ENCODE assay signal across 22 mouse cellular contexts in the genomic region with DNA sequence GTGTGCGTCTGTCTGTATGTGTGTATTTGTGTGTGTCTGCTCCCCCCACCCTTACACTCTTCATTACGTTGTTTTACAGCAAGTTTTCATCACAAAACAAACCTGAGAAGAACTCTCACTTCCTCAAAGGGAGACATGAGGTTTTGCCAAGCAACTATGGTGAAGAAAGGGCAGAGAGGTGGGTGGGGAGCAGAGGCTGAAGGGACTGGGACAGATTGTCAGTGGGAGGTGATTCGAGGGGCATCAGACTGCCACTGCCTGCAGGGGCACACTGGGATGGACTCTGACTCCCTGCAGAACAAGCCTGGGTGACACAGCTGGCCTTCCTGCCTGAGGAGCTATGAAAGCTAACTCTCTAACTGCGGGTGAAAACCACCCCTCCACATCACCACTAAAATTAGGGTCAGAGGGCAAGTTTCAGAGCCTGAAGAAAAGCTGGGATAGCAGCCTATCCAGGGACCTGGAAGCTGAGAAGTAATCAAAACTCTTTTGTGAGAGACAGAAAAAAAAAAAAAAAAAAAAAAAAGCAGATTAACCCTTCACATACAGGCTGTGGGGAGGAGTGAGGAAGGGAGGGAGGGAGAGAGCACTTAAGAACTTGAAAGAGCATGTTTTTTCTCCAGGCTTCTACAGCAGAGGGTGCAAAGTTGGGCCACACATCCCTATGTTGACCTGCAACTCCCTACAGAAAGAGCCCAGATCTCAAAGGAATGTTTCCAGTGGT. TPM values are rescaled to one million over a fixed set of nuclear protein-coding genes. Genes with fewer than 3 reads are reported as not detected.
DNase-seq lines count a peak whose midpoint lies in the region; ATAC-seq and TF ChIP-seq lines count a peak whose summit lies in the region.
"Had no signal": no experiment of that assay in that cellular context is flagged by ENCODE, and none has a peak within 500 bp of the region (broad histone marks: within the 10 kb centered on the region; RNA-seq: fewer than 3 reads in every experiment).

No protein-coding gene starts in this region.

- TF ChIP-seq POLR2A in MEL (IDR thresholded peaks at IDR 0.05; ENCODE audit: control insufficient read depth in 1 of 2, insufficient read depth in 1 of 2, low read depth in 1 of 2, low read length in 2 of 2, poor library complexity in 1 of 2) = no peak

- no peaks in the 10 kb centered on the region for H3K79me2 ChIP-seq in MEL (ENCODE audit: control insufficient read depth, insufficient read depth, low read length, poor library complexity)

- no peak overlapping the region for H3K9ac ChIP-seq in kidney, embryonic 15.5 days
- no peak overlapping the region for H3K9ac ChIP-seq in MEL (ENCODE audit: control insufficient read depth, low read depth, low read length, poor library complexity, severe bottlenecking)
- H3K9ac ChIP-seq: forebrain, embryonic 12.5 days; heart, embryonic 15.5 days; hindbrain, embryonic 12.5 days; liver, postnatal 0 days; neural tube, embryonic 12.5 days had no signal

- no peaks in the 10 kb centered on the region for H3K27me3 ChIP-seq in kidney, embryonic 15.5 days
- no peaks in the 10 kb centered on the region for H3K27me3 ChIP-seq in MEL (ENCODE audit: control insufficient read depth in 1 of 2, insufficient read depth in 2 of 2, low read length in 2 of 2)
- H3K27me3 ChIP-seq in embryonic facial prominence, embryonic 10.5 days (replicated peaks; ENCODE audit: low read depth, poor library complexity, severe bottlenecking) = no peaks in the 10 kb centered on the region
- no peaks in the 10 kb centered on the region for H3K27me3 ChIP-seq in megakaryocyte, embryonic 14.5 days (replicated peaks)
- H3K27me3 ChIP-seq: forebrain, embryonic 12.5 days; heart, embryonic 15.5 days; hindbrain, embryonic 12.5 days; neural tube, embryonic 12.5 days had no signal

- intact Hi-C loops in left cerebral cortex, postnatal 10 days (cut with DNase I) = no loop called here

- 25% methylated on average over 4 of the region's 4 CpGs for WGBS in kidney, embryonic 15.5 days
- 37% methylated on average over 4 of the region's 4 CpGs for WGBS in embryonic facial prominence, embryonic 10.5 days

- H3K27ac ChIP-seq in kidney, embryonic 15.5 days = no peak overlapping the region
- no peak overlapping the region for H3K27ac ChIP-seq in MEL (ENCODE audit: control insufficient read depth, low read depth, low read length)
- H3K27ac ChIP-seq in embryonic facial prominence, embryonic 10.5 days (replicated peaks) = peak overlapping the region; percentile 69; the same call in 1 of the 2 replicates
- H3K27ac ChIP-seq: forebrain, embryonic 12.5 days; heart, adult 2 months; heart, embryonic 15.5 days; hindbrain, embryonic 12.5 days; layer of hippocampus, adult 2 months; neural tube, embryonic 12.5 days had no signal

- 0 out of 2 replicates have a peak, but pooled peaks have one; percentile 43 for ATAC-seq in kidney, embryonic 15.5 days (replicated peaks; ENCODE audit: low FRiP score)
- ATAC-seq: liver, postnatal 0 days had no signal

- no peak for DNase-seq in kidney, postnatal 10 days
- no peak for DNase-seq in MEL (ENCODE audit: low read depth, low spot score)
- DNase-seq in embryonic facial prominence, embryonic 10.5 days (ENCODE audit: low spot score) = peak; percentile 50
- no peak for DNase-seq in retina, embryonic 14.5 days (ENCODE audit: low spot score)
- DNase-seq in spleen, postnatal 10 days (ENCODE audit: low spot score in 2 of 2) = no peak
- no peak for DNase-seq in left cerebral cortex, postnatal 10 days (ENCODE audit: extremely low spot score in 1 of 2, low spot score in 2 of 2)
- DNase-seq: adrenal gland, postnatal 36 days; cerebellum, adult 11-12 months; gastrocnemius, postnatal 10 days; heart, adult 2 months; kidney, adult 9 months; layer of hippocampus, postnatal 36 days; liver, postnatal 0 days; lung, postnatal 10 days had no signal

- TF ChIP-seq CTCF in MEL (IDR thresholded peaks at IDR 0.05 in 2 of 3, conservative IDR thresholded peaks at IDR 0.05 in 1 of 3; ENCODE audit: control insufficient read depth in 1 of 3, insufficient read depth in 1 of 3, low read depth in 2 of 3, low read length in 3 of 3, poor library complexity in 1 of 3, severe bottlenecking in 1 of 3) = no peak

- H3K4me2 ChIP-seq in kidney, embryonic 15.5 days = no peak overlapping the region
- H3K4me2 ChIP-seq: forebrain, embryonic 12.5 days; heart, embryonic 15.5 days; hindbrain, embryonic 12.5 days; neural tube, embryonic 12.5 days had no signal

- TF ChIP-seq EP300 in MEL (IDR thresholded peaks at IDR 0.05; ENCODE audit: low read depth in 1 of 2, low read length in 2 of 2) = no peak

- H3K4me1 ChIP-seq in kidney, embryonic 15.5 days = 0 out of 2 replicates have a peak, but pooled peaks cover 6% of the 10 kb centered on the region
- H3K4me1 ChIP-seq in MEL (ENCODE audit: control insufficient read depth in 1 of 2, insufficient read depth in 2 of 2, low read length in 2 of 2) = no peaks in the 10 kb centered on the region
- peaks cover 17% of the 10 kb centered on the region for H3K4me1 ChIP-seq in embryonic facial prominence, embryonic 10.5 days
- peaks cover 29% of the 10 kb centered on the region for H3K4me1 ChIP-seq in megakaryocyte, embryonic 14.5 days
- H3K4me1 ChIP-seq: forebrain, embryonic 12.5 days had no signal

- no peak for TF ChIP-seq RAD21 in MEL (IDR thresholded peaks at IDR 0.05; ENCODE audit: low read depth, low read length)

- peaks cover 30% of the 10 kb centered on the region for H3K36me3 ChIP-seq in kidney, embryonic 15.5 days
- H3K36me3 ChIP-seq in MEL (ENCODE audit: control insufficient read depth in 1 of 2, insufficient read depth in 2 of 2, low read length in 2 of 2) = no peaks in the 10 kb centered on the region; a peak in 1 of 4 replicates
- peaks cover 36% of the 10 kb centered on the region for H3K36me3 ChIP-seq in embryonic facial prominence, embryonic 10.5 days (replicated peaks)
- peaks cover 17% of the 10 kb centered on the region for H3K36me3 ChIP-seq in megakaryocyte, embryonic 14.5 days (replicated peaks; ENCODE audit: low read length)

- no peaks in the 10 kb centered on the region for H3K9me3 ChIP-seq in kidney, embryonic 15.5 days (replicated peaks)
- H3K9me3 ChIP-seq in MEL (replicated peaks; ENCODE audit: insufficient read depth, low read length) = no peaks in the 10 kb centered on the region
- H3K9me3 ChIP-seq in embryonic facial prominence, embryonic 10.5 days = no peaks in the 10 kb centered on the region
- H3K9me3 ChIP-seq in megakaryocyte, embryonic 14.5 days = peaks cover 6% of the 10 kb centered on the region
- H3K9me3 ChIP-seq: forebrain, embryonic 12.5 days; G1E; heart, embryonic 15.5 days; hindbrain, embryonic 12.5 days; neural tube, embryonic 12.5 days had no signal

- no peak overlapping the region for H3K4me3 ChIP-seq in kidney, embryonic 15.5 days (replicated peaks)
- H3K4me3 ChIP-seq in MEL (ENCODE audit: control insufficient read depth in 1 of 2, insufficient read depth in 1 of 2, low read depth in 2 of 2, low read length in 2 of 2) = no peak overlapping the region
- H3K4me3 ChIP-seq in embryonic facial prominence, embryonic 10.5 days = no peak overlapping the region
- peak overlapping the region; percentile 69 for H3K4me3 ChIP-seq in megakaryocyte, embryonic 14.5 days (replicated peaks)
- H3K4me3 ChIP-seq: forebrain, embryonic 12.5 days; heart, adult 2 months; heart, embryonic 15.5 days; hindbrain, embryonic 12.5 days; layer of hippocampus, adult 2 months; neural tube, embryonic 12.5 days had no signal

TF ChIP-seq in MEL, 35 proteins besides CTCF, POLR2A, EP300 and RAD21:
- TF ChIP-seq ZMIZ1 (IDR thresholded peaks at IDR 0.05; ENCODE audit: low read depth, low read length) (no peak), MAX (IDR thresholded peaks at IDR 0.05; ENCODE audit: low read length) (no peak), ZNF384 (IDR thresholded peaks at IDR 0.05; ENCODE audit: low read depth, low read length) (peak; percentile 67), NRF1 (IDR thresholded peaks at IDR 0.05; ENCODE audit: insufficient read depth, low read depth, low read length, poor library complexity, severe bottlenecking) (no peak), USF1 (IDR thresholded peaks at IDR 0.05; ENCODE audit: low read depth, low read length) (no peak), MYC (IDR thresholded peaks at IDR 0.05; ENCODE audit: low read depth, low read length) (no peak)

RNA-seq across cellular contexts. Expression of a gene that starts 11.2 kb away (rescaled TPM):
- 2.0 and 2.4 TPM in 2 replicates for polyA plus RNA-seq in kidney, embryonic 15.5 days (2015; fragmentation: Nextera tagmentation; extraction: Ambion mirVana)
- not detected in 2 replicates for total RNA-seq in MEL (2012; rRNA removed)
- not detected for polyA plus RNA-seq in MEL (2012; ENCODE audit: insufficient read depth in 1 of 2, insufficient read length in 2 of 2, low read depth in 1 of 2, low replicate concordance in 2 of 2, missing spikeins in 1 of 2)
- 2.5 and 3.1 TPM in 2 replicates for polyA plus RNA-seq in embryonic facial prominence, embryonic 10.5 days (2016; fragmentation: Nextera tagmentation; extraction: Ambion mirVana)
- not detected in 2 replicates for polyA plus RNA-seq in megakaryocyte, embryonic 14.5 days (2012; ENCODE audit: insufficient read depth, low replicate concordance)
- total RNA-seq in left cerebral cortex, postnatal 10 days (2021) = 1 to 10 TPM; 5.2 to 5.5 TPM
- polyA plus RNA-seq: G1E had no signal

RNA-seq across cellular contexts. Expression of a gene that starts 55.0 kb away (rescaled TPM):
- polyA plus RNA-seq in kidney, embryonic 15.5 days (2015; fragmentation: Nextera tagmentation; extraction: Ambion mirVana) = 144 and 153 TPM in 2 replicates
- 41.5 and 46.4 TPM in 2 replicates for total RNA-seq in MEL (2012; rRNA removed)
- 10 to 100 TPM; 65.4 to 66.8 TPM for polyA plus RNA-seq in MEL (2012; ENCODE audit: insufficient read depth in 1 of 2, insufficient read length in 2 of 2, low read depth in 1 of 2, low replicate concordance in 2 of 2, missing spikeins in 1 of 2)
- 173 and 174 TPM in 2 replicates for polyA plus RNA-seq in embryonic facial prominence, embryonic 10.5 days (2016; fragmentation: Nextera tagmentation; extraction: Ambion mirVana)
- polyA plus RNA-seq in megakaryocyte, embryonic 14.5 days (2012; ENCODE audit: insufficient read depth, low replicate concordance) = 3.0 and 13.4 TPM in 2 replicates
- total RNA-seq in left cerebral cortex, postnatal 10 days (2021) = 10 to 100 TPM; 58.6 to 61.7 TPM
